Mouse (Mus musculus) CH12.LX (cell line): ENCODE data around the gene Trpt1.

ENCODE experiments used
- CHD2 ChIP-seq: IDR thresholded peaks from 2 replicates; pipeline ENCODE4 v1.6.1; 2011; ENCODE audit warnings: low read length, improper control_type of control experiment
- CTCF ChIP-seq, 2 experiments: IDR thresholded peaks in 1 of 2; conservative IDR thresholded peaks in 1 of 2; 2 replicates each; pipeline ENCODE4 v1.5.1; 2011 to 2012; ENCODE audit warnings: low read depth in 2 of 2, low read length in 2 of 2, improper control_type of control experiment in 1 of 2, inconsistent platforms in 1 of 2, mild to moderate bottlenecking in 1 of 2, moderate library complexity in 1 of 2
- IRF4 ChIP-seq: IDR thresholded peaks from 2 replicates; pipeline ENCODE4 v1.6.1; 2014; ENCODE audit warnings: low read depth, mild to moderate bottlenecking, inconsistent platforms, low read length, improper control_type of control experiment
- POLR2A ChIP-seq: IDR thresholded peaks from 2 replicates; pipeline ENCODE4 v1.6.1; 2011; ENCODE audit warnings: low read depth, mild to moderate bottlenecking, improper control_type of control experiment, low read length
- SIN3A ChIP-seq: IDR thresholded peaks from 2 replicates; pipeline ENCODE4 v1.6.1; 2012; ENCODE audit warnings: low read length, improper control_type of control experiment, inconsistent platforms
- TBP ChIP-seq: conservative IDR thresholded peaks from 2 replicates; pipeline ENCODE4 v1.6.1; 2011; ENCODE audit warnings: low read depth, low read length, improper control_type of control experiment
- ZMIZ1 ChIP-seq: IDR thresholded peaks from 2 replicates; pipeline ENCODE4 v1.6.1; 2012; ENCODE audit warnings: low read depth, mild to moderate bottlenecking, inconsistent platforms, low read length, improper control_type of control experiment

- TF ChIP-seq SIN3A = no peak
- peak in 1 of 2 experiments; percentile 47; a peak in 2 of 4 replicates for TF ChIP-seq CTCF (conservative IDR thresholded peaks at IDR 0.05 in 1 of 2, IDR thresholded peaks at IDR 0.05 in 1 of 2; ENCODE audit: low read depth in 2 of 2, low read length in 2 of 2)
- TF ChIP-seq ZMIZ1 = peak; percentile 80; the same call in 1 of the 2 replicates
- peak; percentile 77 for TF ChIP-seq TBP
- TF ChIP-seq POLR2A = peak; percentile 92
- 0 out of 2 replicates have a peak, but pooled peaks have one; percentile 19 for TF ChIP-seq IRF4
- TF ChIP-seq CHD2 = peak; percentile 98
These were observed 44.1 kb downstream of the Trpt1 start, which contains the start of gene Stip1 for GRCm38 (mm10) chr19:7039841-7040636.
